Mouse (Mus musculus) heart, embryonic 16.5 days (tissue): Measurements from ENCODE around the gene Lpcat2b. TPM values are rescaled to one million over a fixed set of nuclear protein-coding genes. Genes with fewer than 3 reads are reported as not detected.

ENCODE experiments used
- ATAC-seq: fragments of 200-750 bp; cut with Nextera tagmentation; replicated peaks from 2 replicates; pipeline ENCODE4 v1.8.0; 2017; ENCODE audit warnings: moderate number of reproducible peaks; ENCODE audit not compliant: insufficient read depth, low FRiP score; ENCODE audit errors: extremely low read depth
- H3K27ac ChIP-seq: fragments of 300-500 bp; sonication (generic); 2 replicates; pipeline ENCODE4 v1.5.1; 2014; ENCODE audit warnings: mild to moderate bottlenecking, low read length, control low read depth, moderate library complexity
- H3K27me3 ChIP-seq: fragments of 300-500 bp; sonication (generic); 2 replicates; pipeline ENCODE4 v1.6.1; 2014; ENCODE audit warnings: low read length, mixed read lengths; ENCODE audit not compliant: control insufficient read depth, insufficient read depth
- H3K36me3 ChIP-seq: fragments of 300-500 bp; sonication (generic); 2 replicates; pipeline ENCODE4 v1.6.1; 2014; ENCODE audit not compliant: control insufficient read depth, insufficient read depth
- H3K4me1 ChIP-seq: fragments of 300-500 bp; sonication (generic); 2 replicates; pipeline ENCODE4 v1.6.1; 2014; ENCODE audit warnings: low read length, mixed read lengths; ENCODE audit not compliant: control insufficient read depth, insufficient read depth
- H3K4me2 ChIP-seq: fragments of 300-500 bp; sonication (generic); 2 replicates; pipeline ENCODE4 v1.6.1; 2014; ENCODE audit warnings: low read depth, mild to moderate bottlenecking, control low read depth, low read length
- H3K4me3 ChIP-seq: fragments of 300-500 bp; sonication (generic); 2 replicates; pipeline ENCODE4 v1.5.1; 2014; ENCODE audit warnings: mild to moderate bottlenecking, control low read depth, low read length
- H3K9ac ChIP-seq: fragments of 300-500 bp; sonication (generic); 2 replicates; pipeline ENCODE4 v1.6.1; 2014; ENCODE audit warnings: low read length, control low read depth
- H3K9me3 ChIP-seq: fragments of 300-500 bp; sonication (generic); replicated peaks from 2 replicates; pipeline ENCODE4 v1.6.1; 2016; ENCODE audit warnings: low read length; ENCODE audit not compliant: control insufficient read depth
- WGBS: fragments of 180-500 bp; shearing (Covaris S2); extraction: QIAGEN DNeasy Blood & Tissue Kit; methylation state at CpG from one replicate; pipeline ENCODE4 v1.1.7; 2014; 5-methylcytosine and 5-hydroxymethylcytosine counted together
- polyA plus RNA-seq: library from polyadenylated mRNA; unstranded; fragments of >200 nt; fragmentation: Nextera tagmentation; extraction: Ambion mirVana; gene quantifications from 2 replicates; pipeline ENCODE4 v1.2.1, GENCODE M21; 2015

The Lpcat2b gene
- polyA plus RNA-seq, 1 experiment from 2014 or later, result not detected

- H3K27ac ChIP-seq, result peak overlapping the region; percentile 56
- peaks cover 10% of the 10 kb centered on the region for H3K4me1 ChIP-seq
- no peaks in the 10 kb centered on the region for H3K9me3 ChIP-seq
- H3K4me3 ChIP-seq, result no peak overlapping the region
- no peaks in the 10 kb centered on the region for H3K27me3 ChIP-seq
- H3K36me3 ChIP-seq, result no peaks in the 10 kb centered on the region
- WGBS, result 63% methylated on average over 4 of the region's 4 CpGs
- no peak overlapping the region for H3K9ac ChIP-seq
- no peak overlapping the region for H3K4me2 ChIP-seq
- no peak; the same call in 1 of the 2 replicates for ATAC-seq
Observed at GRCm38 (mm10) chr5:107467098-107467497, 35.7 kb downstream of the Lpcat2b start.

DNA sequence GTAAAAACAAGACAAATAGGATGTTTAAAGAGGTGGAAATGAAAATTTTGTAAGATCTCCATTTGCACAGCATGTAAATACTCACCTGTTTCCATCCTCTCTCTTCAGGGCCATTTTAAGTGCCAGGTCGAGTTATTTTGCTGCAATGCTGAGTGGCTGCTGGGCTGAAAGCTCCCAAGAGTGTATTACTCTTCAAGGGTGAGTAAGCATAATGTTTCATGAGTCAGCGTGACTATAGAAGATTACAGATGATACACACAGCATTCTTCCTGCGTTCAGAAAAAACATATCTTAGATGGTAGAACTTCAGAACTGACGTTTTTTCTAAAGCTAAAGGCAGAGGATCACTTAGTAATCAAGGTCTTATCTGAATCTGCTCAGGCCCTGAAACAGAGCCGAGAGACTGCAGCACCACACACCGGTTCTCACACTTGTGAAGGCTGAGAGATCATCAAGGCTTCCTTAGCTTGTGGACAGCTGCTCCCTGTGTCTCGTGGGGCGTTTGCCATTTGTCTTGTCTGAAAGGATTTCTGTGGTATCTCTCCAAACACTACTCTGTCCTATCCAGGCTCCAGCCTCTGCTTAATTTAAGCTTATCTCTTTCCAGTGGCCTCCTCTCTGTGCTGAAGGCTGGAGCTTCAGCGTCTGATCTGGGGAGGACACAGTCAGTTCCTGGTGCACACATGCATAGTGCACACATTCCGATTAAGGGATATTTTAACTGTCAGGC lies 39.4 kb downstream of the Lpcat2b start:
- H3K4me1 ChIP-seq, result peaks cover 10% of the 10 kb centered on the region
- no peaks in the 10 kb centered on the region for H3K27me3 ChIP-seq
- WGBS, result 42% methylated on average over 10 of the region's 10 CpGs
- no peaks in the 10 kb centered on the region for H3K36me3 ChIP-seq
- no peaks in the 10 kb centered on the region for H3K9me3 ChIP-seq
- no peak overlapping the region for H3K4me2 ChIP-seq
- H3K27ac ChIP-seq, result no peak overlapping the region
- H3K9ac ChIP-seq, result no peak overlapping the region
- no peak for ATAC-seq
- H3K4me3 ChIP-seq, result no peak overlapping the region

DNA sequence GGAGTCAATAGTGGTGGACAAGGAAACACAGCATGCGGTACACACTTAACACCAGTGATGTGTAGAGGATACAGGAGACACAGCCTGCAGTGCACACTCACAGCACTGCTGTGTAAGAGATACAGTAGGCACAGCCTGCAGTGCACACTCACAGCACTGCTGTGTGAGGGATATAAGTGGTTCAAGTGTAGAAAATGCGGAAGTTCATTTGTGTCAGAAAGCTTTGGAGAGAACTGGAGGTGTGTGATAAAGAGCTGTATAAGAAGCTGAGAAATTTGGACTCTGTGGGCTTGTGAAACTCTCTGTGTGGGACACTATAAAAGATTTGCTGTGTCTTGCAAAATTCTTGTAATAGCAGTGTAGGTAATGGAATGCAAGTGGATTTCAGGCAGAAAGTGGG lies 48.8 kb downstream of the Lpcat2b start:
- Histone ChIP-seq H3K9me3 (no peaks in the 10 kb centered on the region), H3K27me3 (no peaks in the 10 kb centered on the region), H3K36me3 (no peaks in the 10 kb centered on the region), H3K4me2 (no peak overlapping the region), H3K27ac (no peak overlapping the region), H3K9ac (no peak overlapping the region), H3K4me3 (no peak overlapping the region), H3K4me1 (no peaks in the 10 kb centered on the region)
- WGBS, result 78% methylated on average over 2 of the region's 2 CpGs
- no peak for ATAC-seq

Other genes starting within 250 kb of the Lpcat2b start
- gene Tgfbr3, start 141.9 kb upstream of the Lpcat2b start, polyA plus RNA-seq, result 20.1 and 23.2 TPM in 2 replicates
- 0.76 and 0.96 TPM in 2 replicates for gene Brdt, start 100.4 kb upstream of the Lpcat2b start, polyA plus RNA-seq
- 1.5 and 1.6 TPM in 2 replicates for gene Ephx4, start 28.8 kb upstream of the Lpcat2b start, polyA plus RNA-seq
- gene Btbd8, start 6.4 kb downstream of the Lpcat2b start, polyA plus RNA-seq, result 3.2 TPM in 2 replicates
- gene Gm42669, start 76.1 kb downstream of the Lpcat2b start, polyA plus RNA-seq, result 0.21 and 0.30 TPM in 2 replicates
- 0.04 and 0.07 TPM in 2 replicates for gene 1700028K03Rik, start 103.2 kb downstream of the Lpcat2b start, polyA plus RNA-seq
- 10.6 and 15.2 TPM in 2 replicates for gene Rpap2, start 165.8 kb downstream of the Lpcat2b start, polyA plus RNA-seq
- gene Glmn, start 166.3 kb downstream of the Lpcat2b start, polyA plus RNA-seq, result 15.8 and 17.4 TPM in 2 replicates